Mouse (Mus musculus): ENCODE results near the gene Rabgap1.

DNA sequence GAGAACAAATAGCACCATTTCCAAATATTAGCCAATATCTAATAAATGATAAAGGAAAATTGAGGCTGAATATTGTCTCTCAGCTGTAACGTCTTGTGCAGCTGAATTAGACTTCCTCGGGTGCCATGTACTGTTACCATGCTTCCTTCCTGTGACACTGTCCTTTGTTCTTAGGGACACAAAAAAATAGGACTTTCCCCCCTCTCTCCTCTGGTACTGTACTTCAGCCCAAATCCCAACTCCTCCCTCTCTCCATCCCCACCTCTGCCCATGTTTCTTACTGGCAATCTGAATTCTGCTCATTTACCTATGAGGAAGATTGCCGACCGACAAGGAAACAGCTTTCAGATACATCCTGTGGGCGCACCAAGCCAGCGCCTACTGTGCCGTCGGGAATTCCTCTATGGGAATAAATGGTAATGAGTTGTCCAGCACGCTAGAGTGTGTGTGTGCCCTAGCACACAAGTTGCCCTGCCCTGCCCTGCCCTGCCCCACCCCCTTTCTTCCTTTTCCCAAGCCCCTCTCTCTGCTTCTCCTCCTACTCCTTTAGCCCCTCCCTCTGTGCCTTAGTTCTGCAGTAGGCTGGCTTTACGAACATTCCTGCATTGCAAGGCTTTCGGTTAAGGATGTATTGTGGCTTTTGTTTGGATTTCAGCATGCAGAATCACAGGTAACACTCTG, 73.1 kb downstream of the Rabgap1 start, which contains the start of gene Gpr21:
- no peak for TF ChIP-seq CTCF (IDR thresholded peaks at IDR 0.05; ENCODE audit: low read depth)
- no peak for TF ChIP-seq EP300 (IDR thresholded peaks at IDR 0.05; ENCODE audit: low read depth)
